Mouse (Mus musculus) myocyte (in vitro differentiated cells): ENCODE measurements around the gene Ftsj3.

Experiments used
- MAX ChIP-seq: IDR thresholded peaks from one replicate; pipeline ENCODE4 v1.6.1; 2011; ENCODE audit warnings: low read depth, mild to moderate bottlenecking, control low read depth
- MYOD1 ChIP-seq, 3 experiments: IDR thresholded peaks; one replicate each; pipeline ENCODE4 v1.6.1; 2011; ENCODE audit warnings: control low read depth in 2 of 3, low read depth in 2 of 3, mild to moderate bottlenecking in 2 of 3, moderate library complexity in 1 of 3; ENCODE audit not compliant: insufficient read length in 2 of 3, control insufficient read depth in 1 of 3
- POLR2A ChIP-seq: IDR thresholded peaks from one replicate; pipeline ENCODE4 v1.6.1; 2011; ENCODE audit warnings: low read depth, mild to moderate bottlenecking, control low read depth, moderate library complexity; ENCODE audit not compliant: insufficient read length
- TCF3 ChIP-seq: IDR thresholded peaks from one replicate; pipeline ENCODE4 v1.6.1; 2011; ENCODE audit warnings: low read depth, control low read depth; ENCODE audit not compliant: insufficient read length
- USF1 ChIP-seq: IDR thresholded peaks from one replicate; pipeline ENCODE4 v1.6.1; 2011; ENCODE audit warnings: low read depth, mild to moderate bottlenecking, control low read depth, moderate library complexity

DNA sequence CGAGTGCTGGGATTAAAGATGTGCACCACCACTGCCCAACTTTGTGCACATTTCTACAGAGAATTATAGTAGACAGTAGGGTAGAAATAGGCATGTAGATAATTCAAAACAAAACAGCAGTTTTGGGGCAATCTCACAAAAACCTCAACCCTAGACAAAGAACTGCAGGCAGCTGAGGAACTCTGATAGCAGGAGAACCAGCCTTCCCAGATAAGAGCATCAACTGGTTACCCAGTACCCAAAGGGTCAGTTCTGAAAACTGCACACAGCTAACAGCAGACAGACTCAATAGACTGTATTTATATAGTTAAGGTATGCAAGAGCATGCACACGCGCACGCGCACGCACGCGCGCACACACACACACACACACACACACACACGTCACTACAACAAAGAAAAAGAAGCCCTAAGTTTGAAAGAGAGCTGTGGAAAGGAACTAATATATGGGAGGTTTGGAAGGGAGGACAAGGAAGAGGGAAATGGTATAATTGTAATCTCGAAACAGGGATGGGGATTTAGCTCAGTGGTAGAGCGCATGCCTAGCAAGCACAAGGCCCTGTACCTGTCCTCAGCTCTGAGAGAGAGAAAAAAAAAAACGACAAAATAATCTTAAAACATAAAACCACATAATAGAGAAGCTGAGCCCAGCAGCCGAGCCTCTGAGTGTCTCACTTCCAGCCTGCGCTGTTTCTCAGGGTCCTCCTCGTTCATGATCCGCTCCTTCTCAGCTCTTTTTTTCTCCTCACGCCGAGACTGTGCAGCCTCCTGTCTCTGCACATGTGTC, 54.3 kb downstream of the Ftsj3 start:
- TF ChIP-seq POLR2A, result no peak
- no peak for TF ChIP-seq MAX
- TF ChIP-seq USF1, result no peak
- TF ChIP-seq TCF3, result no peak
- no peak for TF ChIP-seq MYOD1 (IDR thresholded peaks at IDR 0.05; ENCODE audit: control insufficient read depth in 1 of 3, insufficient read length in 2 of 3, low read depth in 2 of 3)
